Mouse (Mus musculus): ENCODE data around the gene Rbck1. TPM values are rescaled to one million over a fixed set of nuclear protein-coding genes. Genes with fewer than 3 reads are reported as not detected.
A peak's percentile ranks its signal among the peaks of the same experiment; 100 is the strongest.

Rbck1 gene
- 69.9 and 113 TPM in 2 replicates for total RNA-seq (2012; rRNA removed)

- peak; percentile 85 for DNase-seq (ENCODE audit: low read depth, low spot score)
- H3K4me1 ChIP-seq (ENCODE audit: control insufficient read depth in 2 of 2, insufficient read depth in 2 of 2, low read length in 2 of 2, poor library complexity in 1 of 2), result peaks cover 2 to 14% of the 10 kb centered on the region in 2 experiments; a peak in 3 of 4 replicates
- peak within 1 kb of the TSS; percentile 69 for H3K27ac ChIP-seq (ENCODE audit: insufficient read depth, low read depth, low read length, poor library complexity, severe bottlenecking)
- in situ Hi-C loops (cut with MboI; ENCODE audit: low sequenced_read_pairs in 2 of 2, unreplicated experiment in 2 of 2), result no loop called here
- peak within 1 kb of the TSS; percentile 94 to 95 for H3K4me3 ChIP-seq (ENCODE audit: insufficient read depth in 1 of 2, low read depth in 1 of 2, low read length in 2 of 2, poor library complexity in 1 of 2, severe bottlenecking in 1 of 2)
- H3K9ac ChIP-seq (ENCODE audit: insufficient read depth, low read depth, low read length, poor library complexity, severe bottlenecking), result peak within 1 kb of the TSS; percentile 96
- peaks cover 18% of the 10 kb centered on the region; the same call in 1 of the 2 replicates for H3K36me3 ChIP-seq (ENCODE audit: control insufficient read depth, insufficient read depth, low read length, poor library complexity, severe bottlenecking)
- peak; percentile 82 for TF ChIP-seq HCFC1 (IDR thresholded peaks at IDR 0.05; ENCODE audit: borderline replicate concordance, insufficient read depth, low read length)
- TF ChIP-seq CHD2 (IDR thresholded peaks at IDR 0.05; ENCODE audit: low read depth, low read length), result no peak
- no peaks in the 10 kb centered on the region for H3K9me3 ChIP-seq (ENCODE audit: control insufficient read depth, insufficient read depth, low read depth, low read length)
Observed at GRCm38 (mm10) chr2:152332101-152332825, at the start of gene Rbck1. Gene Rbck1 (minus strand): TSS chr2:152332653.

GRCm38 (mm10) chr2:152376345-152376741 lies 43.9 kb upstream of the Rbck1 start, which contains the start of gene Nrsn2:
Gene Nrsn2 (minus strand): TSS chr2:152376638.
- DNase-seq (ENCODE audit: low read depth, low spot score), result no peak
- TF ChIP-seq HCFC1 (IDR thresholded peaks at IDR 0.05; ENCODE audit: borderline replicate concordance, insufficient read depth, low read length) (no peak), ZNF384 (IDR thresholded peaks at IDR 0.05; ENCODE audit: low read depth, low read length) (no peak), MAFK (IDR thresholded peaks at IDR 0.05; ENCODE audit: insufficient read depth, low read depth, low read length) (no peak)
- in situ Hi-C loops (cut with MboI; ENCODE audit: low sequenced_read_pairs in 2 of 2, unreplicated experiment in 2 of 2), result no loop called here
- no peaks in the 10 kb centered on the region for H3K9me3 ChIP-seq (ENCODE audit: control insufficient read depth, insufficient read depth, low read depth, low read length)
- H3K27ac ChIP-seq (ENCODE audit: insufficient read depth, low read depth, low read length, poor library complexity, severe bottlenecking), result peak within 1 kb of the TSS; percentile 45; the same call in 1 of the 2 replicates
- peaks cover 2 to 20% of the 10 kb centered on the region in 2 experiments; a peak in 3 of 4 replicates for H3K4me1 ChIP-seq (ENCODE audit: control insufficient read depth in 2 of 2, insufficient read depth in 2 of 2, low read length in 2 of 2, poor library complexity in 1 of 2)
- peak within 1 kb of the TSS; percentile 30 to 41 for H3K4me3 ChIP-seq (ENCODE audit: insufficient read depth in 1 of 2, low read depth in 1 of 2, low read length in 2 of 2, poor library complexity in 1 of 2, severe bottlenecking in 1 of 2)
- H3K9ac ChIP-seq (ENCODE audit: insufficient read depth, low read depth, low read length, poor library complexity, severe bottlenecking), result peak within 1 kb of the TSS; percentile 44; the same call in 1 of the 2 replicates
- no peaks in the 10 kb centered on the region for H3K36me3 ChIP-seq (ENCODE audit: control insufficient read depth, insufficient read depth, low read length, poor library complexity, severe bottlenecking)

- H3K4me3 ChIP-seq (ENCODE audit: insufficient read depth in 1 of 2, low read depth in 1 of 2, low read length in 2 of 2, poor library complexity in 1 of 2, severe bottlenecking in 1 of 2), result peak overlapping the region; percentile 30 to 41
- peak; percentile 75 for DNase-seq (ENCODE audit: low read depth, low spot score)
- TF ChIP-seq HCFC1 (IDR thresholded peaks at IDR 0.05; ENCODE audit: borderline replicate concordance, insufficient read depth, low read length) (no peak), ZNF384 (IDR thresholded peaks at IDR 0.05; ENCODE audit: low read depth, low read length) (no peak), ZC3H11A (IDR thresholded peaks at IDR 0.05; ENCODE audit: borderline replicate concordance, low read depth, low read length) (no peak), CHD2 (IDR thresholded peaks at IDR 0.05; ENCODE audit: low read depth, low read length) (no peak), MAFK (IDR thresholded peaks at IDR 0.05; ENCODE audit: insufficient read depth, low read depth, low read length) (no peak)
- peak overlapping the region; percentile 44; the same call in 1 of the 2 replicates for H3K9ac ChIP-seq (ENCODE audit: insufficient read depth, low read depth, low read length, poor library complexity, severe bottlenecking)
- in situ Hi-C loops (cut with MboI; ENCODE audit: low sequenced_read_pairs in 2 of 2, unreplicated experiment in 2 of 2), result no loop called here
- H3K36me3 ChIP-seq (ENCODE audit: control insufficient read depth, insufficient read depth, low read length, poor library complexity, severe bottlenecking), result no peaks in the 10 kb centered on the region
- H3K4me1 ChIP-seq (ENCODE audit: control insufficient read depth in 2 of 2, insufficient read depth in 2 of 2, low read length in 2 of 2, poor library complexity in 1 of 2), result peaks cover 2 to 18% of the 10 kb centered on the region in 2 experiments; a peak in 3 of 4 replicates
- peak overlapping the region; percentile 45; the same call in 1 of the 2 replicates for H3K27ac ChIP-seq (ENCODE audit: insufficient read depth, low read depth, low read length, poor library complexity, severe bottlenecking)
- no peaks in the 10 kb centered on the region for H3K9me3 ChIP-seq (ENCODE audit: control insufficient read depth, insufficient read depth, low read depth, low read length)
Observed at GRCm38 (mm10) chr2:152375652-152376344, 43.3 kb upstream of the Rbck1 start.

- Histone ChIP-seq H3K36me3 (ENCODE audit: control insufficient read depth, insufficient read depth, low read length, poor library complexity, severe bottlenecking) (no peaks in the 10 kb centered on the region), H3K9me3 (ENCODE audit: control insufficient read depth, insufficient read depth, low read depth, low read length) (no peaks in the 10 kb centered on the region), H3K9ac (ENCODE audit: insufficient read depth, low read depth, low read length, poor library complexity, severe bottlenecking) (no peak overlapping the region), H3K4me1 (ENCODE audit: control insufficient read depth in 2 of 2, insufficient read depth in 2 of 2, low read length in 2 of 2, poor library complexity in 1 of 2) (peaks cover 2 to 19% of the 10 kb centered on the region in 2 experiments; a peak in 3 of 4 replicates), H3K4me3 (ENCODE audit: insufficient read depth in 1 of 2, low read depth in 1 of 2, low read length in 2 of 2, poor library complexity in 1 of 2, severe bottlenecking in 1 of 2) (no peak overlapping the region), H3K27ac (ENCODE audit: insufficient read depth, low read depth, low read length, poor library complexity, severe bottlenecking) (no peak overlapping the region)
- no peak for DNase-seq (ENCODE audit: low read depth, low spot score)
- in situ Hi-C loops (cut with MboI; ENCODE audit: low sequenced_read_pairs in 2 of 2, unreplicated experiment in 2 of 2), result no loop called here
- TF ChIP-seq ZC3H11A (IDR thresholded peaks at IDR 0.05; ENCODE audit: borderline replicate concordance, low read depth, low read length) (no peak), ZNF384 (IDR thresholded peaks at IDR 0.05; ENCODE audit: low read depth, low read length) (no peak)
Observed at GRCm38 (mm10) chr2:152373547-152373946, 41.1 kb upstream of the Rbck1 start.
